In genomic region chr16:14939994-14940715, GRCm38 (mm10) we compare ENCODE assay signal across 8 mouse cellular contexts. TPM values are rescaled to one million over a fixed set of nuclear protein-coding genes. Genes with fewer than 3 reads are reported as not detected.
DNase-seq lines count a peak whose midpoint lies in the region; ATAC-seq lines count a peak whose summit lies in the region.

No protein-coding gene starts in this region.

- intact Hi-C loops in heart, postnatal 25 days (cut with DNase I) = no loop called here

- H3K9ac ChIP-seq in limb, embryonic 13.5 days = no peak overlapping the region

- no peaks in the 10 kb centered on the region for H3K9me3 ChIP-seq in limb, embryonic 13.5 days

- WGBS in limb, embryonic 13.5 days = 58% methylated on average over 1 of the region's 1 CpGs

- H3K36me3 ChIP-seq in limb, embryonic 13.5 days = no peaks in the 10 kb centered on the region

- peak; percentile 21 to 42 for DNase-seq in heart, adult 18-20 months
- no peak for DNase-seq in heart, postnatal 25 days (ENCODE audit: low spot score)
- peak; percentile 24 for DNase-seq in heart, adult 8-10 months (ENCODE audit: low spot score)
- DNase-seq in ovary, postnatal 36 days (ENCODE audit: low spot score) = peak; percentile 31
- DNase-seq in layer of hippocampus, adult 11-12 months (ENCODE audit: low spot score) = no peak
- DNase-seq in gastrocnemius, postnatal 25 days = no peak
- no peak for DNase-seq in cerebellum, adult 9-11 months

- H3K27me3 ChIP-seq in limb, embryonic 13.5 days = no peaks in the 10 kb centered on the region

- H3K4me1 ChIP-seq in limb, embryonic 13.5 days = peaks cover 23% of the 10 kb centered on the region; the same call in 1 of the 2 replicates

- ATAC-seq in limb, embryonic 13.5 days (ENCODE audit: low FRiP score, low read depth) = peak; percentile 28; the same call in 1 of the 2 replicates

- no peak overlapping the region for H3K4me3 ChIP-seq in limb, embryonic 13.5 days

- H3K27ac ChIP-seq in limb, embryonic 13.5 days = peak overlapping the region; percentile 69; the same call in 1 of the 2 replicates

- no peak overlapping the region for H3K4me2 ChIP-seq in limb, embryonic 13.5 days (replicated peaks)

RNA-seq across cellular contexts. Expression of gene Efcab1, which starts 33.7 kb away (rescaled TPM):
- not detected for total RNA-seq in heart, adult 18-20 months (2021)
- not detected for total RNA-seq in heart, postnatal 25 days (2021)
- total RNA-seq in heart, adult 8-10 months (2022) = not detected
- polyA plus RNA-seq in limb, embryonic 13.5 days (2015; fragmentation: Nextera tagmentation; extraction: Ambion mirVana) = 13.6 and 14.5 TPM in 2 replicates
- total RNA-seq in gastrocnemius, postnatal 25 days (2021) = not detected

Comparison
In these comparisons a context has a peak if more than half of its experiments do, and no peak if none do; other contexts are left out.
1. DNase-seq: peak in heart, adult 18-20 months (2 of 2), heart, adult 8-10 months (single experiment) and ovary, postnatal 36 days (single experiment); none in heart, postnatal 25 days (single experiment), layer of hippocampus, adult 11-12 months (single experiment), gastrocnemius, postnatal 25 days (single experiment) and cerebellum, adult 9-11 months (single experiment).